Mouse (Mus musculus): ENCODE measurements around the gene Gm436. TPM values are rescaled to one million over a fixed set of nuclear protein-coding genes. Genes with fewer than 3 reads are reported as not detected.

Gm436 gene
- not detected in 2 replicates for total RNA-seq (2021)
- long read RNA-seq, result 0 reads

DNA sequence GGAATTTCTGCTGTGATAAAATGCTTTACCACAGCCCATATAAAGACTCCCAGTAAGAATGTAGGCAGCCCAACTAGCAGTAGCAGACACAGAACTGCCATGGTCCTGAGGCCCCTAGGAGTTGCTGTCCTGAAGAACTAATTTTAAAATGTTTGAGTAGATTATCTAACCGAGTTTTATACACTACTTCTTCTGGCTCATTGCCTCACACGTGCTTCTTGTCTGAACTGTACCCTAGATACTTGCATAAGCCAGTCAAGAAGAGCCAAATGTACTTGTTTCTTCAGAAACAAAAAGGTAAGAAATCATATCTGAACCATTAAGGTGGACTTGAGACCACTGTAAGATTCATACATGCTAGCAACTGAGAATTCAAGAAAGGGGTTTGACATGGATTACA lies at the start of gene Gm436:
Gene Gm436, minus strand, starts transcription at position 101 of the 400 bp plus-strand sequence.
- DNase-seq, result no peak

DNA sequence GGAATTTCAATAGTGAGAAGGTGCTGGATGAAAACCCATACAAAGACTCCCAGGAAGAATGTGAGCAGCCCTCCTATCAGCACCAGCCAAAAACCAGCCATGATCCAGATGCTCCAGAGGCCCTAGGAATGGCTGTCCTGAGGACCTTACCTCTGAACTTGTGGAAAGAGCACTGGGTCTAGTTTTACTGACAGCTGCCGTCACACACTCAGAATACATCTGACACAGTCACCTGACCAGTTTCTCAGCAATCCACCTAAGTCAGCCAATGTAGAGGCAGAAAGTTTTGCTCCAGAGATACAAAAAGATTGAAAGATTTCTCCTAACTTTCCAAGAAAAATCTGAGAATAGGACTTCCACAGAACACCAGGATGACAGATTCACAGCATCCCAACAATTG lies 35.1 kb upstream of the Gm436 start, which contains the start of gene Gm13178:
Gene Gm13178, minus strand, starts transcription at position 101 of the 400 bp plus-strand sequence.
- DNase-seq, result no peak

DNA sequence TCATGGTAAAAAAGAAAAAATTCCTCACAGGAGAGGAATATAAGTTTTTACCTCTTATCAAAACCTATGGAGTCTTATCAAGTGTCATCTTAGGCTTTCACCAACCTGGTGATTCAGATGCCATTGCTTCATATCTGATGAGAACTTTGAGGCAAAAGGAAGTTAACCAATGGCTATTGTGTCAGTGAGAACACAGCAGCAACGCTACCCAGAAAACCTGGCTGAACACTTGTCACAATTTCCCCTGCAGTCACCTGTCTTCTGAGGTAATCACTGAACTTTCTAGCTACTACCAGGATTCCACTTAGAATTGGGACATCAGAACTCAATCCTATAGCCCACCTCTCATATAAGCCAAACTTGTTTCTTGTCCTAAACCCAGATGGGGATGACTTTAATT lies 33.5 kb upstream of the Gm436 start:
- no peak for DNase-seq

DNA sequence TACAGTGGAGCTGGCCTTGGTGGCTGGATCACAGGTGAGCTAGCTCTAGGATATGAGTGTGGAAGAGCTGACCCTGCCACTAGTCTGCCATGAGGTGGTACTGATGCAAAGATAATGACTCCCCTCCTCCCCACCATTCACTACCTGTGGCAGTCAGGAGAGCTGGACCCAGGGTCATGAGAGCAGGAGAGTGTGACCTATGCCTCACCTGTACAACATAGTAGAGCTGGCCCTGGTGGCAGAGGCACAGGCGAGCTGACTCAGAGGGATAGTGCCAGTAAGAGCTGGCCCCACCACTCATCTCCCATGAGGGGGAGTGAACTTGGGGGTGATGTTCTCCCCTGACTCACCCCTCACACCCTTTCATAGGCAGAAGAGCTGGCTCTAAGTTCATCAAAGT lies 32.1 kb upstream of the Gm436 start:
- no peak for DNase-seq

DNA sequence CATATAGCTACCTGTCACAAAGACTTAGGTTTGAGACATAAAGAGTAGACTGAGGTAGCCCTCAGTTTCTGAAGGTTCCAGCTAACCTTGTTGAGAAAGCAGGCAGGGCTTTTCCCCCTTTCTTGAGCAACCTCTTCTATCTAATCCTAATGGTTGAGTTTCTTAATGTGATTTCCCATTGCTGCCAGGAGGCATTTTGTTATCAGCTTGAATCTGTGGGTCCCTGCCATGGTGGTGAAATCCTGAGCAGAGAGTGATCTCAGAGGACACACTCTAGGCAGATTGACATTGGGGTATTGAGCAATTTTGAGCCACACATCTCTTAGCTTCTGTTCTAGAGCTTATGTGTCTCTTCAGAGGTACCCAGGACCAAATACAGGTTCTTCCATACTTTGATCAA lies 47.9 kb downstream of the Gm436 start:
- no peak for DNase-seq

Other genes starting within 250 kb of the Gm436 start
- not detected in 2 replicates for gene 1700012P22Rik, start 247.6 kb downstream of the Gm436 start, total RNA-seq (2021)
- gene Gm9944, start 233.1 kb downstream of the Gm436 start, total RNA-seq (2021), result not detected in 2 replicates
- not detected in 2 replicates for gene Aadacl3, start 222.6 kb downstream of the Gm436 start, total RNA-seq (2021)
- gene 9430007A20Rik, start 166.5 kb downstream of the Gm436 start, total RNA-seq (2021), result not detected in 2 replicates
- not detected in 2 replicates for gene Gm13124, start 121.2 kb downstream of the Gm436 start, total RNA-seq (2021)
- gene Aadacl4, start 72.7 kb downstream of the Gm436 start, total RNA-seq (2021), result not detected in 2 replicates
- 0.43 TPM in 1 of 2 replicates, not detected in the other for gene Gm13178, start 35.0 kb upstream of the Gm436 start, total RNA-seq (2021)
- not detected in 2 replicates for gene Gm438, start 100.2 kb upstream of the Gm436 start, total RNA-seq (2021)
- 83.0 and 111 TPM in 2 replicates for gene Dhrs3, start 206.5 kb upstream of the Gm436 start, total RNA-seq (2021)